Mouse (Mus musculus): ENCODE data around the gene Olfr724. TPM values are rescaled to one million over a fixed set of nuclear protein-coding genes. Genes with fewer than 3 reads are reported as not detected.
"Not testable (repeated sequence)": the region's sequence is repeated elsewhere in the genome, so short reads cannot be mapped to it uniquely, and the experiment has no call there.

Olfr724 gene
- total RNA-seq (2014; fragmentation: Nextera tagmentation) (not detected in 2 replicates), total RNA-seq (2017) (not detected in 2 replicates)

- not testable (repeated sequence) for ATAC-seq (replicated peaks; ENCODE audit: poor library complexity, severe bottlenecking)
Measured at GRCm38 (mm10) chr14:49963174-49963573, at the start of gene Olfr724. Olfr724 (minus strand) TSS chr14:49963274.

DNA sequence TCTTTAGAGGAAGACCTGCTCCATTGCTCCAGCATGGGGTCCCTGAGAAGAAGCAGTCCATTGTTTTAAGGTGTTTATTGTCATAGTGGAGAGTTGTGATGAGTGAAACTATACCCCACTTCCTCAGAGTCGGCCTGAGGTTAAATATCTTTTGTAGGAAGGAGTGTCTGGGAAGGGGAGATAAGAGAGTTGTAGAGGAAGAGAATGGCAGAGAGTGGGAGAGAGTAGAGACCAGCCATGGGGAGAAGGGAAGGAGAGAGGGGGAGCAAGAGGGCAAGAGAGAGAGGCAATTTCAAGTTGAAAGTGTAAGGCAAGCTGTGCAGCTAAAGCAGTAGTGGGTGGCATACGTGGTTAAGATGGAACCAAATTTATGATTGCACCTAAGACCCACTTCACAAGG is 7.2 kb downstream of the Olfr724 start:
- ATAC-seq (replicated peaks; ENCODE audit: poor library complexity, severe bottlenecking) = no peak

DNA sequence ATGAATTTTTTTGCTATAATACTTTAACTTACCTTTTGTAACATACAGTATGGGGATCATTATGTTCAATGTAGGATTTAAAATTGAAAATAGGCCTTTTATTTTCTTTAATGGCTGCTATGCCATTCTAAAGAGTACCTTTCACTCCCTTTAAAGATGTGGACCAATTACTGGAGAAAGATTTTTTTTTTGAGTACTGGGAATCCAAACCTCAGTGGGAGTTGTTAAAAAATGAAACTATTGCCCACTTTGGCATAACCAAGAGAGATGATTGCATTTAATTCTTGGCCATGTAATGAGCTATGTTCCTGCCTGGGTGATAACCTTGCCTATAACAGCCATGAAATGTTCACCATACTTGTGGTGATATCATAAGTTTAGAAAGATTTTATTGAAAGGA is 31.4 kb downstream of the Olfr724 start, which contains the start of gene Olfr723:
Gene Olfr723, minus strand, starts transcription at position 101 of the 400 bp plus-strand sequence.
- ATAC-seq (replicated peaks; ENCODE audit: poor library complexity, severe bottlenecking) = not testable (repeated sequence)

Other genes with a start within 250 kb of the Olfr724 start
- not detected in 2 replicates for gene Armh4, start 179.9 kb downstream of the Olfr724 start, total RNA-seq (2014; fragmentation: Nextera tagmentation)
- not detected in 2 replicates for gene Armh4, start 179.9 kb downstream of the Olfr724 start, total RNA-seq (2017)
- not detected in 2 replicates for gene Olfr722, start 61.3 kb downstream of the Olfr724 start, total RNA-seq (2014; fragmentation: Nextera tagmentation)
- not detected in 2 replicates for gene Olfr722, start 61.3 kb downstream of the Olfr724 start, total RNA-seq (2017)
- gene Olfr723, start 31.5 kb downstream of the Olfr724 start, total RNA-seq (2014; fragmentation: Nextera tagmentation) = not detected in 2 replicates
- gene Olfr723, start 31.5 kb downstream of the Olfr724 start, total RNA-seq (2017) = not detected in 2 replicates
- not detected in 2 replicates for gene Olfr725, start 77.1 kb upstream of the Olfr724 start, total RNA-seq (2014; fragmentation: Nextera tagmentation)
- not detected in 2 replicates for gene Olfr725, start 77.1 kb upstream of the Olfr724 start, total RNA-seq (2017)
- gene Olfr726, start 127.7 kb upstream of the Olfr724 start, total RNA-seq (2014; fragmentation: Nextera tagmentation) = not detected in 2 replicates
- gene Olfr726, start 127.7 kb upstream of the Olfr724 start, total RNA-seq (2017) = not detected in 2 replicates
- gene Olfr727, start 159.9 kb upstream of the Olfr724 start, total RNA-seq (2014; fragmentation: Nextera tagmentation) = not detected in 2 replicates
- gene Olfr727, start 159.9 kb upstream of the Olfr724 start, total RNA-seq (2017) = not detected in 2 replicates
- gene Olfr728, start 179.4 kb upstream of the Olfr724 start, total RNA-seq (2014; fragmentation: Nextera tagmentation) = not detected in 2 replicates
- not detected in 2 replicates for gene Olfr728, start 179.4 kb upstream of the Olfr724 start, total RNA-seq (2017)
- gene Olfr729, start 189.6 kb upstream of the Olfr724 start, total RNA-seq (2014; fragmentation: Nextera tagmentation) = not detected in 2 replicates
- not detected in 2 replicates for gene Olfr729, start 189.6 kb upstream of the Olfr724 start, total RNA-seq (2017)
- not detected in 2 replicates for gene Olfr730, start 224.9 kb upstream of the Olfr724 start, total RNA-seq (2014; fragmentation: Nextera tagmentation)
- gene Olfr730, start 224.9 kb upstream of the Olfr724 start, total RNA-seq (2017) = not detected in 2 replicates